Mouse (Mus musculus) embryonic facial prominence, embryonic 13.5 days (tissue): ENCODE data around the gene Cel. TPM values are rescaled to one million over a fixed set of nuclear protein-coding genes. Genes with fewer than 3 reads are reported as not detected.

Experiments
- ATAC-seq: fragments of 200-750 bp; cut with Nextera tagmentation; 2 replicates; pipeline ENCODE4 v1.8.0; 2017; ENCODE audit warnings: low read depth; ENCODE audit not compliant: insufficient number of reproducible peaks, insufficient read depth, low FRiP score, low TSS enrichment
- H3K27ac ChIP-seq: fragments of 300-500 bp; sonication (generic); 2 replicates; pipeline ENCODE4 v1.5.1; 2015; ENCODE audit warnings: moderate library complexity, mild to moderate bottlenecking, inconsistent platforms
- H3K27me3 ChIP-seq: fragments of 300-500 bp; sonication (generic); 2 replicates; pipeline ENCODE4 v1.6.1; 2015; ENCODE audit warnings: mild to moderate bottlenecking, inconsistent platforms
- H3K36me3 ChIP-seq: fragments of 300-500 bp; sonication (generic); 2 replicates; pipeline ENCODE4 v1.6.1; 2015; ENCODE audit warnings: mild to moderate bottlenecking, inconsistent platforms
- H3K4me1 ChIP-seq: fragments of 300-500 bp; sonication (generic); 2 replicates; pipeline ENCODE4 v1.6.1; 2015; ENCODE audit warnings: inconsistent platforms
- H3K4me2 ChIP-seq: fragments of 300-500 bp; sonication (generic); 2 replicates; pipeline ENCODE4 v1.6.1; 2015; ENCODE audit warnings: moderate library complexity, mild to moderate bottlenecking, inconsistent platforms
- H3K4me3 ChIP-seq: fragments of 300-500 bp; sonication (generic); 2 replicates; pipeline ENCODE4 v1.5.1; 2015; ENCODE audit warnings: mild to moderate bottlenecking, inconsistent platforms
- H3K9ac ChIP-seq: fragments of 300-500 bp; sonication (generic); 2 replicates; pipeline ENCODE4 v1.6.1; 2015; ENCODE audit warnings: mild to moderate bottlenecking, inconsistent platforms
- H3K9me3 ChIP-seq: fragments of 300-500 bp; sonication (generic); 2 replicates; pipeline ENCODE4 v1.6.1; 2016; ENCODE audit warnings: inconsistent platforms
- WGBS: fragments of 180-500 bp; shearing (Covaris S2); methylation state at CpG from one replicate; pipeline ENCODE4 v1.1.7; 2015; ENCODE audit warnings: mixed read lengths; 5-methylcytosine and 5-hydroxymethylcytosine counted together
- polyA plus RNA-seq: library from polyadenylated mRNA; unstranded; fragments of >200 nt; fragmentation: Nextera tagmentation; extraction: Ambion mirVana; gene quantifications from 2 replicates; pipeline ENCODE4 v1.2.1, GENCODE M21; 2015

Gene Cel
- polyA plus RNA-seq, 1 experiment from 2014 or later, result not detected

DNA sequence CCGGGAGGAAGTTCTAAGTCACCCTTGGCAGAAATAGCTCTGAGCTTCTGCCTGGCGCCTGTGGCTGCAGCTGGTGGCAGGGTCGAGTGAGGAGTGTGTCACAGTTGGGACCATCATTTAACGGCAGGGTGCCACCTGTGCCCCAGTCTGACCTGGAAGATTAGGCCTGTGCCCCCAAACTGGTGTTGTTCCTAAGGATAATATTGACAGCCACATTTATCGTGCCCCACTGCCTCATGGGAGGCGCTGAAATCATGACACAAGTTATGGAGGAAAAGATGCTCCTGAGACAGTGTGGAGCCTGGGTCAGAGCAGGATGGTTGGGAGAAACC is 36.3 kb upstream of the Cel start:
- Histone ChIP-seq H3K36me3 (no peaks in the 10 kb centered on the region), H3K9ac (no peak overlapping the region), H3K27me3 (0 out of 2 replicates have a peak, but pooled peaks cover under 1% of the 10 kb centered on the region), H3K4me3 (no peak overlapping the region), H3K27ac (no peak overlapping the region), H3K9me3 (no peaks in the 10 kb centered on the region), H3K4me2 (no peak overlapping the region), H3K4me1 (0 out of 2 replicates have a peak, but pooled peaks cover 3% of the 10 kb centered on the region)
- 74% methylated on average over 6 of the region's 6 CpGs for WGBS
- ATAC-seq, result no peak

DNA sequence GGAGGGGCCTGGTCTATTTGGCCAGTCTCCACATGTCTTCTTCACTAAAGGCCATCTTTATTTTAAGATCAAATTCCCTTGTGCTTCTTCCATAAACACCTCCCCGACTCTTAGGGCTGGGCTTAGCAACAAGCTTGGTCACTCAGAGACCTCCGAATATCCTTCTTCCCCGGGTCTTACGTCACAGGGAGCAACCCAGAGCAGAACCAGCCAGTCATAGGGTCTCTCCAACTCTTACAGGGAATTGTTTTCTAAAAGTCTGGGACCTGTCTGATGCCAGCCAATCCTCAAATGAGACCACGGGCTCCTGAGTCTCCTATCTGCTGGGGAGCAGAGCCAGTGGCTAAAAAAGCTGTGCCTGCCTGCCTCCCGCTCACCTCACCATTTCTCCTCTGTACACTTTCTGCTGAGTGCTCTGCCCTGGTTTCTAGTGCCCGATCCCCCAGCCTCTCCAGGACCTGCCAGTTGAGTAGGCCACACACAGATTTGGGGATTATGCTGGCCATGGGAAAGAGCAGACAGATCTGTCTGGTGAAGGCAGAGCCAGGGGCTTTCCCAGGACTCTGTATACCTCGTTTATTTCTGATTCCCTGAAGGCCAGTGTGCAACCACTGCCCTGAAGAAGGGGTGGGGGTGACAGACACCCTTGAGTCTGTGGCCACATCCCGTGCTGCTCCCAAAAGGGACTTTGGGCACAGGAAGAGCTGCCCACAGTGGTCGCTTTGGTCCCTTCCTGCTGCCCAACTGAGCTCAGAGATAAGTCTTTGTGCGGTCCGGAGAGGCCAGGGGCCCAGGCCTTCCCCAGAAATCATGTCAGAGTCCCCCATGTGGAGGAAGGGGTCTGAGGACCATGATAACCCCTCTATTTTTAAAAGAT is 35.7 kb upstream of the Cel start:
- Histone ChIP-seq H3K4me2 (no peak overlapping the region), H3K27ac (no peak overlapping the region), H3K9ac (no peak overlapping the region), H3K36me3 (no peaks in the 10 kb centered on the region), H3K4me3 (no peak overlapping the region), H3K27me3 (peaks cover 6% of the 10 kb centered on the region; the same call in 1 of the 2 replicates), H3K4me1 (0 out of 2 replicates have a peak, but pooled peaks cover 3% of the 10 kb centered on the region), H3K9me3 (no peaks in the 10 kb centered on the region)
- 61% methylated on average over 12 of the region's 12 CpGs for WGBS
- no peak for ATAC-seq

DNA sequence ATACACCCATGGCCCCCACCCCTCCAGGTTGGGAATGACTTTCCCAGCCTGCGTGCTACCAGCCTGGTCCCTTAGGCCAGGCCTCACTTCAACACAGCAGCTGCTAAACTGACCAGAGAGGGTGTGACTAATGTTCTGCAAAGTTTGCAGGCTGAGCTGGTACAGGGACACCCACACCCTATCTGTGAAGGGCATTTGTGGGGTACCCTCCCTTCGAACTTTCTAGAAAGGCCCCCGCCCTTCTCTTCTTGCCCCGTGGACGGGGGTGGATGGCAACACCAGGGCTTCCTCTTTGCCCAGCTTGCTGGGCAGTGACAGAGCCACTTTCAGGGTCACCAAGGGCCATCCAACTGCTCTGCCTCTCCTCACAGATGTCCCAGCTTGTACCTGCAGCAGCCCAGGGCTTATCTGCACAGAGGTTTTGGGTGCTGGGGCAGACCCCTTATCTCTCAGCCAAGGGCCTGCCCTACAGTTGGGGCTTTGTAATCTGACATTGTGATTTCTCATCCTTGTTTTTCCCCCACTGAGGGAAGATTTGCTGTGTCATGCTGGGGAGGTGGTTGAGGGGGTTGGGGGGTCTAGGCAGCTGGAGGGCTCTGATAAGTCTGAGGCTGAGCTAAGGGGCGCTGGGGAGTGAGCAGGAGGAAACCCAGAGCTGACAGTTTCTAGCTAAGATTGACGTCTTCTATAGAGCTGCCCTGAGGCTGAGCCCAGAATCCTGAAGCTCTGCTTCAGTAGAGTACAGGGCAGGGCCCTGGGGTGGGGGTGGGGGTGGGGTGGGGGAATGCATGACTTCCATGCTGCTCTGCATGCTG is 34.7 kb upstream of the Cel start:
- no peak overlapping the region for H3K4me3 ChIP-seq
- no peaks in the 10 kb centered on the region for H3K9me3 ChIP-seq
- H3K9ac ChIP-seq, result 0 out of 2 replicates have a peak overlapping the region, but pooled peaks have one; percentile 27
- H3K4me1 ChIP-seq, result 0 out of 2 replicates have a peak, but pooled peaks cover 3% of the 10 kb centered on the region
- WGBS, result 70% methylated on average over 7 of the region's 7 CpGs
- H3K27me3 ChIP-seq, result peaks cover 11% of the 10 kb centered on the region; the same call in 1 of the 2 replicates
- no peaks in the 10 kb centered on the region for H3K36me3 ChIP-seq
- peak; percentile 32; the same call in 1 of the 2 replicates for ATAC-seq
- no peak overlapping the region for H3K4me2 ChIP-seq
- H3K27ac ChIP-seq, result no peak overlapping the region

DNA sequence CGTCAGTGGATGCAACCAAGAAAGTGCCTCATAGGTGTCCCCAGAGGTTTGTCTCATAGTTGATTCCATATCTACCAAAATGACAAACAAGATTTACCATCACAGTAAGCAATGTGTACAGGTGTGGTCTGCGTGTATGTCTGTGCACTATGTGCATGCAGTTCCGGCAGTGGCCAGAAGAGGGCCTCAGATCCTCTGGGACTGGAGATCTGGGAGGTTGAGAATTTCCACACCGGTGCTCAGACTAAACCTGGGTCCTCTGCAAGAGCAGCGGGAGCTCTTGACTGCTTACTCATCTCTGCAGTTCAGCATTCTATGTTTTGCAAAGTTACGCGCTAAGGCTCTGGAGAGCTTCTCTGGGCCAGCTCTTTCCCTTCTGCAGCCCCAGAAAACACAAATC is 33.8 kb upstream of the Cel start:
- Histone ChIP-seq H3K9ac (no peak overlapping the region), H3K27ac (no peak overlapping the region), H3K27me3 (peaks cover 11% of the 10 kb centered on the region; the same call in 1 of the 2 replicates), H3K4me3 (no peak overlapping the region), H3K4me1 (0 out of 2 replicates have a peak, but pooled peaks cover 3% of the 10 kb centered on the region), H3K36me3 (no peaks in the 10 kb centered on the region), H3K4me2 (no peak overlapping the region), H3K9me3 (no peaks in the 10 kb centered on the region)
- ATAC-seq, result no peak
- 89% methylated on average over 7 of the region's 7 CpGs for WGBS

DNA sequence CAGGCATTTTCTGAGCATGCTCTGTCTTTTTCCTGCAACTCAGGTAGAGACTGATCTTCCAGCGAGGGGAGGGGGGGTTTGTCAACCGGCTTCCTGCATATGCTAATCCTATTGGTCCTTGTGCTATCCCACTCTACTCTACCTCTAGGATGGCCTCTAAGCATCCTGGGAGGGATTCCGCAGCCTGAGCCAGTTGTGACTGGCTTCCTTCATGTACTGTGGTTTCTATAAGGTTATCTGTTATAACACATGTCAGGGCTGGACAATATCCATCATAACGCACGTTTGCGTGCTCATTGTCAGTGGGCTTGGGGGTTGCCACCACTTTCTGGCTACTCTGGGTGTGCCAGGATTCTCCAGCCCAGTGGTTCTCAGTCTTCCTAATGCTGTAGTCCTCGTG is 32.8 kb upstream of the Cel start:
- Histone ChIP-seq H3K27ac (no peak overlapping the region), H3K4me1 (0 out of 2 replicates have a peak, but pooled peaks cover 3% of the 10 kb centered on the region), H3K9ac (no peak overlapping the region), H3K4me2 (no peak overlapping the region), H3K36me3 (no peaks in the 10 kb centered on the region), H3K27me3 (peaks cover 11% of the 10 kb centered on the region; the same call in 1 of the 2 replicates), H3K9me3 (no peaks in the 10 kb centered on the region), H3K4me3 (no peak overlapping the region)
- ATAC-seq, result no peak
- WGBS, result 77% methylated on average over 7 of the region's 7 CpGs

DNA sequence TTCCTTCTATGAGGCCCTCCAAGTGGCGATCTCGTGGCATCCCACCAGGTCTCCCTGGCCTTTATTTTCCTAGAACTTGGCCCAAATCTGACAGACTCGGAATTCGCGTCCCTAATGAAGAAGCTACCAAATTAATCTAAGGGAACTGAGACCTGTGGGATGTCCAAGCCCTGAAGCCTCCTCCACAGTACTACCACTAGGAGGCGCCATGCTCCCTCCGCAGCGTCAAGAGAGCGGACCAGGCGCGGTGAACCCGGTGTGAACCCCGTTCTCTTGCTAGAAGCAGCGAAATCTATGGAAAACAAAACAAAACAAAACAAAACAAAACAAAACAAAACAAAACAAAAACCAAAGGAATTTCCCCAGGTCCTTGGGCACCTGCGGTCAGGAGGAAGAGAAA is 29.6 kb upstream of the Cel start:
- 5% methylated on average over 15 of the region's 15 CpGs for WGBS
- Histone ChIP-seq H3K27me3 (peaks cover 11% of the 10 kb centered on the region; the same call in 1 of the 2 replicates), H3K36me3 (no peaks in the 10 kb centered on the region), H3K4me1 (no peaks in the 10 kb centered on the region), H3K4me2 (no peak overlapping the region), H3K4me3 (no peak overlapping the region), H3K27ac (no peak overlapping the region), H3K9ac (no peak overlapping the region), H3K9me3 (no peaks in the 10 kb centered on the region)
- ATAC-seq, result no peak

DNA sequence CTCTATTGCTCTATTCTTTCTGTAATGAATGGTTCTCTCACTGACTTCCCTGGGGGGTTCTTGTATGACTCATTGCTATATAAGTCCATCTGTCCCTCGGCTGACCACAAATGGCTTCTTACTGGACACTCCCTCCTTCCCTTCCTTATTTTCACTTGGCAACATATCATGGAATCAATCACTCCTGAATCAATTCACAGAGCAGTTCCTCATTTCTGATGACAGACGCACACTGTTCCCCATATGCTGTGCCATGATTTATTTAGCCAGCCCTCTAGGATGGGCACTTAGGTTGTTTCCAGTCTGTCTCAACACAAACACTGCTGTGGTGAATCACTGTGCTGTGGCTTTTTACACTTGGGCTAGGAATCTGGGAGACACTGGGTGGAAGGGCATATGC is 28.3 kb upstream of the Cel start:
- Histone ChIP-seq H3K4me3 (no peak overlapping the region), H3K36me3 (no peaks in the 10 kb centered on the region), H3K27ac (no peak overlapping the region), H3K9me3 (no peaks in the 10 kb centered on the region), H3K27me3 (peaks cover 11% of the 10 kb centered on the region; the same call in 1 of the 2 replicates), H3K4me2 (no peak overlapping the region), H3K9ac (no peak overlapping the region), H3K4me1 (no peaks in the 10 kb centered on the region)
- ATAC-seq, result no peak
- 87% methylated on average over 2 of the region's 2 CpGs for WGBS

DNA sequence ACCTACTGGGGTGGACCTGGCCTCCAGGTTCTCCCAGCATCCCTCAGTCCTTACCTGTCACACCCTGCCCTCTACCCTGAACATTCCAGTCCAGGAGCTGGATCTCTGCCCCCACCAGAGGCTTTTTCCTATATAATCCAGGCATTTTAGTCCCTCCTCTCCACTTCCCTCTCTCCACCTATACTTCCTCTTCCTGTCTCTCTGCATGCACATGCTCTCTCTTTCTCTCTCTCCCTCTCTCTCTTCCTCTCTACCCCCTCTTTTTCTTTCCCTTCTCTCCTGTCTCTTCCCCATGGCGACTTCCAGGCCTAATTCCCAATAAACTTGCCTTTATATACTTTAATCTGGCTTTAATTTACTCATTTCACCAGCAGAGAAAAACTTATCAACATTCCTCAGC is 25.4 kb upstream of the Cel start:
- Histone ChIP-seq H3K27me3 (0 out of 2 replicates have a peak, but pooled peaks cover 1% of the 10 kb centered on the region), H3K27ac (no peak overlapping the region), H3K36me3 (no peaks in the 10 kb centered on the region), H3K4me3 (no peak overlapping the region), H3K4me2 (no peak overlapping the region), H3K9ac (no peak overlapping the region), H3K4me1 (peaks cover 4% of the 10 kb centered on the region; the same call in 1 of the 2 replicates), H3K9me3 (no peaks in the 10 kb centered on the region)
- 11% methylated on average over 1 of the region's 1 CpGs for WGBS
- ATAC-seq, result no peak

DNA sequence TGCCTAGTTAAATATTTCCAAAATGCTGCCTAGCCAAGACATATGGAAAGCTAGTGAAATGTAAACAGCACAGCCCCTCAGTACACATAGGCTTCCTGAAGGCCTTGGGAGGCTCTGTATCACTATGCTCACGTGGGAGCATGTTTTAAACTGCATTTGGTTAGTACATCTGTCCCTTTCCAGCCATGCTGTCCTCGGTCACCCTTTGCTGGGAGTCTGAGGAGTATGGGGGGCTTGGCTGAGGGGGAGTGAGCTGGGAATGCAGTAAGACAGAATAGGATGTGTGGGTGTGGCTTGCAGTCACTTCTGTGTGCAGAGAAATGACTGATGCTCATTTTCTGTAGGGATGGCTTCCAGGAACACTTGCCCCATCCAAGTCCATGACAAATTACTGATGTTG is 22.5 kb upstream of the Cel start:
- H3K27ac ChIP-seq, result no peak overlapping the region
- H3K4me2 ChIP-seq, result no peak overlapping the region
- H3K4me3 ChIP-seq, result no peak overlapping the region
- WGBS, result 46% methylated on average over 2 of the region's 2 CpGs
- no peak for ATAC-seq
- H3K9ac ChIP-seq, result no peak overlapping the region
- no peaks in the 10 kb centered on the region for H3K27me3 ChIP-seq
- peaks cover 23% of the 10 kb centered on the region for H3K4me1 ChIP-seq
- no peaks in the 10 kb centered on the region for H3K9me3 ChIP-seq
- peaks cover 6% of the 10 kb centered on the region for H3K36me3 ChIP-seq

DNA sequence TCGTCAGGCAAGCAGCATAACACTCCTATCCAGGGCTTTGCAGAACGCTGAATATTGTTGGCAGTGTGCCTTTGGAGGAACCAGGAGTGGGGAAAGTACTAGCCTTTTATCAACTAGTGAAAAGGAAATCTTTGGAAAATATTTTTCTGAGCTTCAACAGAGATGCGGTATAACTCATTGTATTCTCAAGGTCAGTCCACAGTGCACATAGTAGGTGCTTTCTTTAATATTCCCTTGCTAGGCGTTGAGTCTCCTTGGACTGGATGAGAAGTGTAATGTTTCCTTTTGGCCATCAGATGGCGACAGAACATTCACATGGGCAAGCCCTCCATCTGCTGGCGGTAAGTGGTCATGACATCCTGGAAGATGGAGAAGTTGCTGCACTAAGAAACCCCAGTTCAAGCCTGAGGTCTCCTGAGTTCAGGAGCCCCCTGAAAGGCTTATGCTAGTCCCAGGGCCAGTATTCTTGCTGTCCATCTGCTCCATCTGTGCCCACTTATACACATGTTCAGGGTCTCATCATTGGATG is 21.9 kb upstream of the Cel start:
- H3K4me3 ChIP-seq, result no peak overlapping the region
- ATAC-seq, result no peak
- 20% methylated on average over 6 of the region's 6 CpGs for WGBS
- no peak overlapping the region for H3K4me2 ChIP-seq
- no peak overlapping the region for H3K27ac ChIP-seq
- H3K27me3 ChIP-seq, result no peaks in the 10 kb centered on the region
- no peak overlapping the region for H3K9ac ChIP-seq
- no peaks in the 10 kb centered on the region for H3K9me3 ChIP-seq
- peaks cover 10% of the 10 kb centered on the region for H3K36me3 ChIP-seq
- H3K4me1 ChIP-seq, result peaks cover 23% of the 10 kb centered on the region

DNA sequence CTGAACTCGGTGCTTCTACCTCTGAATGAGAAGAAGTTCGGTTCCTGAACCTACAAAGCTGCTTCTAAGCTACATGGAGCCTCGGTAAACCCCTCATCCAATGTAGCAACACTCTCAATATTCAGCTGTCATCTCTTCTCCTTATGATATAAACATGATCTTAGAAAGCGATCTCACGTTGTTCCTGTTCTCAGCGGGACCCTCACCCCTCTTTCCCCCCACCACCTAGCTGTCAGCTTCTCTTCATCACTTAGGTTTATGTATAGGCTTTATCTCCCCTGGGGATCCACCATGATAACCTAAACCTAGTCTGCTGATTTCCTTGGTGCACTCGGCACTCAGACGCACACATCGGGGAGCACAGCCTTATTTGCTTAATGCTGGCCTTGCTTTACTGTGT is 20.4 kb upstream of the Cel start, which contains the start of gene Gtf3c5:
TSS of gene Gtf3c5 (minus strand) at position 101 of the 400 bp plus-strand sequence.
- Histone ChIP-seq H3K4me1 (peaks cover 23% of the 10 kb centered on the region), H3K27me3 (no peaks in the 10 kb centered on the region), H3K4me2 (peak within 1 kb of the TSS; percentile 61), H3K9me3 (no peaks in the 10 kb centered on the region), H3K4me3 (peak within 1 kb of the TSS; percentile 71), H3K9ac (peak within 1 kb of the TSS; percentile 78), H3K27ac (peak within 1 kb of the TSS; percentile 95), H3K36me3 (peaks cover 24% of the 10 kb centered on the region)
- 77% methylated on average over 9 of the region's 9 CpGs for WGBS
- ATAC-seq, result no peak
